Mouse (Mus musculus) c-Kit-negative CD71-positive TER-119-positive erythroid progenitor cells, embryonic 14.5 days (primary cell): ENCODE data around the gene Clp1.
"Not testable (repeated sequence)": the region's sequence is repeated elsewhere in the genome, so short reads cannot be mapped to it uniquely, and the experiment has no call there.

Experiments
- DNase-seq: peaks from one replicate; pipeline ENCODE4 v3.0.0-alpha.2; 2013; ENCODE audit warnings: low read depth, low spot score

The Clp1 gene

DNA sequence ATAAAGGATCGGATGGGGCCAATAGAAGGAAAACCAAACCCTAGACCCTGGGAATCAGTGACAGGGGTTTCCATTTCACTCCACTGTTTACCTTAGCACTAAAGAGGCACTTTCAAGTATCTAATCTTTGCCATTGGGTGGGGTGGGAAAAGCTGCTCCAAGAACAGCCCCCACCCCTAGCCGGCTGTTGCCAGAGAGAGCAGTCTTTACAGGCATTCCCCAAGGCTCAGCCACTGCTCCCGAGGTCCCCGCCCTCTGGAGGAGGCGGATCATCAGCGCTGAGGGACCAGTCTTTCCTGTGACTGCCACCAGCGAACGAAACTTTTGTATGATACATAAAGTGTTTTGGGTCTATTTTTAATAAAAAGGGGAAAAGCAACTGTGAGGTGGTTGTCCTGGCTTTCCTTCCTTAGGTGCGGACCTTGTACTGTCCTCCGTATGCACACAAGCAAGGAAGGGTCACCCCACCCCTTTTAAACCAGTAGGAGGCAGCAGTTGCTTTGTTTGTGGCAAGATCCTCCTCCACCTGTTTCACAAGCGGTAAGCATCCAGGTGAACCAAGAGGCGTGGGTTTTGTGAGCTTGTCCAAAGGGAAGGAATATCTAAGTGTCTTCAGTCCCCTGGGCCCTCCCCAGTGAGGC lies 11.2 kb upstream of the Clp1 start:
- no peak for DNase-seq

GRCm38 (mm10) chr2:84737451-84737925 lies 10.3 kb upstream of the Clp1 start:
- no peak for DNase-seq

- no peak for DNase-seq
These were observed 9.4 kb upstream of the Clp1 start for GRCm38 (mm10) chr2:84736312-84737161.

DNA sequence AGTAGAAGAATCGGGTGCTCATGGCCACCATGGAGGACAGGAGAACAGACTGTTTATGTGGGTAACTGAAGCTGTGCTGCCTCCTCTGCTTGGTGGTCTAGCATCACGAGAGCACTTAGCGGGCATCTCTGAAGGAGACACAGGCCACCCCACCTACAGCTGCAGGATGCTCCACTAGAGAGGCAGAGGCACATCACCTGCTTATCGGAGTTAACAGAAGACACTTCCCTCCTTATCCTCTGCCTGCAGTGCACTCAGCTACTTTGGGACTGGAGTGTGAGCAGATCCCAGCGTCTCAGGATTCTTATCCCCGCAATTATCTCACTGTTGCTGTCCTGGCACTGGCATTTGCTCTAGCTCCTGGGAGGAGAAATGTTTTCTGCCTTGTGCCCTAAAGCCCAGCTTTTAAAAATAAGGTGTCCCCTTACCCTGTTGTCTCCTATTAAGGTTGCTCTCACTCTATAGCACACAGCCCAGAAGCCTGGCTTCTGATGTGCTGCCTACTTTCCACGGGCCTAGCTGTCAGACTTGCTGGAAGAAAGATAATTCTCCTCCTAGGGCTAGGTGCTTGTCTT lies 8.3 kb upstream of the Clp1 start:
- DNase-seq = peak; percentile 93

DNA sequence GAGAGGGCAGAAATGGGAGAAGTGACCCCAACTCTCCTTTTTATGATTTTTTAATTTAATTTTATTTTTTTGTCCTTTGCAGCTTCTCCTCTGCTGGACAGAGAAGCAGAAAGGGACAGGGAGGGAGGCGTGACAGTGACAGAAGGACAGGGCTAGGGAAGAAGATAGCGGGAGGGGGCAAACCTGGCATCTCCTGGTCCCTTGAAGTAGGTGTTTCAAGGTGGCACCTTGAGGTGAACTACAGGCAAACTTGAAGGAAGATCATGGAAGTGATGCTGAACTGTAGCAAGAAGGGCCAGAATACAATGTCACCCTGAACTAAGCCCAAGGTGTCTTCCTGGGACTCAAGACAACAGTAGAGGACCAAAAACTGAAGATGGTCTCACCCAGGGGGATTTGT lies 7.8 kb upstream of the Clp1 start:
- no peak for DNase-seq

DNA sequence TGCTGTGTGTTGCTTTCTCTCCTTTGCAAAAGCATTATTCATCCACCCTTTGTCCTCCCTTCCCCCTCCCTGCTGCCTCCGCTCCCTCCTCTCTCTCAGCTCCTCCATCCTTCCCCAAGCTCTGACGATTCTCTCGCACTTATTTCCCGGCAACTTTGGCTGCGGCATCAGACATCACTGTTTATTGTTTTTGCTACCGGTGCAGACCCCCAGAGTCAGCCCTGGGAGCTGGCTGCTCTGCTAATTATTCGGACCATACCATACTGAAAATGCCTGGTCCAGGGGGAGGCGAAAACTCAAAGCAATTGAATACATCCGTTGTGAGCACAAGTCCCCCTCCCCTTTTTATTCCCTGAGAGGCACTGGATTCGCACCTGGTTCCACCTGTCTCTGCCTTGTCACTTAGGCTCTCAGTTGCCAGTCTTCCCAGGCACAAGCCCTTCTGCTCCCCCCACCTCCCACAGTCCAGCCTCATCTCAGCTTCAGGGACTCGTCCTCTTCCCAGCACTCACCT lies 7.3 kb upstream of the Clp1 start:
- no peak for DNase-seq

GRCm38 (mm10) chr2:84733579-84734300 lies 6.6 kb upstream of the Clp1 start, which contains the start of gene Ypel4:
TSS of gene Ypel4 (plus strand) at chr2:84734058.
- DNase-seq = peak; percentile 60

GRCm38 (mm10) chr2:84732394-84732793 lies 5.2 kb upstream of the Clp1 start:
- no peak for DNase-seq

DNA sequence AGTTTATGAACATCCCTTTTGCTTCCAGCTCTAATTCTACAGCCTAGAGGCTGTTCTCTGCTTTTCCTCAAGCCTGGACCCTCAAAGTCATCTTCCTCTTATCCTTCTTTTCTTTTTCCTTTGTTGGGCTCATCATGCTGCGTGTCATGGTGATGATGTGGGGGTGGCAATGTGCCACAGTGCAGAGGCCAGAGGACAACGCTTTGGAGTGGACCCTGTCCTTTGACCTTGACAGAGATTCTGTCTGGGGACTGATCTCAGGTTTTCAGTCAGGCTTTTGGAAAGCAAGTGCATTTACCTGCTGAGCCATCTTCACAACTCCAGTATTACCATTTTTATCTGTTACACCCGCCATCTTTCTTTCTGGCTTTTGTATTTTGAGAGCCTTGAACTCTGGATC lies 4.1 kb upstream of the Clp1 start:
- DNase-seq = no peak

DNA sequence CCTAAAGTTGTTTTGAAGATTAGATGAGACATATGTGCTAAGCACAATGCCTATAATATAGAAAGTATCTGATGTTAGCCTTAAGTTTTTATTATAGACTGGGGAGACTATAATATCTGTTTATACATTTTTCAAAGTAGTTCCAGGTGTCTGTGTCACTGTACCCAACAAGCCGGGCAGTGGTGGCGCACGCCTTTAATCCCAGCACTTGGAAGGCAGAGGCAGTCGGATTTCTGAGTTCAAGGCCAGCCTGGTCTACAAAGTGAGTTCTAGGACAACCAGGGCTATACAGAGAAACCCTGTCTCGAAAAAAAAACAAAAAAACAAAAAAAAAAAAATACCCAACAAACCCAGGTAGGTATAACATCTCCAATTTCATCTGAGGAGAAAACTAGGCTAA lies 1.0 kb upstream of the Clp1 start:
- DNase-seq = not testable (repeated sequence)

DNA sequence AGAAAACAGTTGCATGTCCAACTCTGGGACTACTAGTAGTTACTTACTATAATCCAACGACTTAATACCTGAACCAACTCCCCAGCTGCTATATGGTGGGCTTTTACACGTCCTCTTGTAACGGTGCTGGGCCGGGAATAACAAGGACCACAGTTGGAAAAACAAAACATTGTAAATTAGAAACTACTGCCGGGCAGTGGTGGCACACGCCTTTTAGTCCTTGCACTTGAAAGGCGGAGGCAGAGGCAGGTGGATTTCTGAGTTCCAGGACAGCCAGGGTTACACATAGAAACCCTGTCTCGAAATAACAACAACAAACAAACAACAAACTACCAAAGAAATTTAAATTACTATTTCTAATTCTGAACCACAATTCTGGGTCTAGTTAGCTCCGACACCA lies 434 bp downstream of the Clp1 start:
- no peak for DNase-seq

DNA sequence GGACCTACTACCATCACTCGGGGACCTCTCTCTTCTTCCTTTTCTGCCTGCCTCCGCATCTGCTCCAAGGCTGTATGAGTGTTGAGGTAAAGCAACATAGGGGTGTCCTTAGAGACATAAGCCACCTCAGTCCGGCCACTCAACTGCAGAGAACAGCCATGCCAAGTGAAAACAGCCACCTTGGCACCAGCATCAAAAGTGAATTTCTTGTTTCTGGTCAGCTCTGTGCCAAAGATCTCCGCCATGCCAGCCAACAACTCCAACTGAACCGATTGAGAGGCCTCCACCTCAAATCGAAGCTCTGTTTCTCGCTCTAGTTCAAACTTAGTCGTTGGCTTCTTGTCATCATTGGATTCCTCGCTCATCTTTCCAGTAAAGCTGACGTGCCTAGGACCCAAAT lies 1.4 kb downstream of the Clp1 start:
- DNase-seq = no peak

- no peak for DNase-seq
These were observed 3.3 kb downstream of the Clp1 start for GRCm38 (mm10) chr2:84723856-84724255.

DNA sequence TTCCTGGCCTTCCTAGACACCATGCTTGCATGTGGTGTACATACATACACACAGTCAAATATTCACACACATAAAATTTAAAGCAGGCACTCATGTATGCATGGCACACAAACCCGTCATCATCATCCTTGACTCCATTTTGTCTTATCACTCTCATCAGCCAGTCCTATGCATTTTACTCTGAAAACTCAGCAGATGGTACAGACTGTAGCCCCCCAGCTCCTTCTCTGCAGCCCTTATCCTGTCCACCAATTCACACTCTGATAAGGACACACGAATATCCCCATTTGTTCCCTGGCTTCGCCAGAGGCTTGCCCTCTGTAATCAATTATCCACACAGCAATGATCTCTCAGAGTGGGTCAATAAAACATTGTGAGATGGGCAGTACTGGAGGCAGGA lies 6.0 kb downstream of the Clp1 start:
- no peak for DNase-seq

- no peak for DNase-seq
These were observed 6.4 kb downstream of the Clp1 start for GRCm38 (mm10) chr2:84720718-84721117.

DNA sequence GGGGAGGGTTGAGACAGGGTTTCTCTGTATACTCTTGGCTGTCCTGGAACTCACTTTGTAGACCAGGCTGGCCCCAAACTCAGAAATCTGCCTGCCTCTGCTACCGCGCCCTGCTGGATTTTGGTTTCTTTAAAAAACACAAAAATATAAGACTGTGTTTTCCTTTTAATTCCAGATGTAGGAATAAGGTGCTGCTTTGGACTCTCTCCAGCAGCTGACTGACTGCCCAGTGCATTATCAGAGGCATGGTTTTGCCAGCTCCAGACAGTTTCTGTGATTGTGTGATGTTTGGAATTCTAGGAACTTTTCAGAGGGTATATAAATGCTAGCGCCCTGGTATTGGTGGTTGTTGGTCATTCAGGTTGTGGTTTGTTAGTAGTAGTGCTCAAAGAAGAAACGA lies 9.8 kb downstream of the Clp1 start:
- no peak for DNase-seq

DNA sequence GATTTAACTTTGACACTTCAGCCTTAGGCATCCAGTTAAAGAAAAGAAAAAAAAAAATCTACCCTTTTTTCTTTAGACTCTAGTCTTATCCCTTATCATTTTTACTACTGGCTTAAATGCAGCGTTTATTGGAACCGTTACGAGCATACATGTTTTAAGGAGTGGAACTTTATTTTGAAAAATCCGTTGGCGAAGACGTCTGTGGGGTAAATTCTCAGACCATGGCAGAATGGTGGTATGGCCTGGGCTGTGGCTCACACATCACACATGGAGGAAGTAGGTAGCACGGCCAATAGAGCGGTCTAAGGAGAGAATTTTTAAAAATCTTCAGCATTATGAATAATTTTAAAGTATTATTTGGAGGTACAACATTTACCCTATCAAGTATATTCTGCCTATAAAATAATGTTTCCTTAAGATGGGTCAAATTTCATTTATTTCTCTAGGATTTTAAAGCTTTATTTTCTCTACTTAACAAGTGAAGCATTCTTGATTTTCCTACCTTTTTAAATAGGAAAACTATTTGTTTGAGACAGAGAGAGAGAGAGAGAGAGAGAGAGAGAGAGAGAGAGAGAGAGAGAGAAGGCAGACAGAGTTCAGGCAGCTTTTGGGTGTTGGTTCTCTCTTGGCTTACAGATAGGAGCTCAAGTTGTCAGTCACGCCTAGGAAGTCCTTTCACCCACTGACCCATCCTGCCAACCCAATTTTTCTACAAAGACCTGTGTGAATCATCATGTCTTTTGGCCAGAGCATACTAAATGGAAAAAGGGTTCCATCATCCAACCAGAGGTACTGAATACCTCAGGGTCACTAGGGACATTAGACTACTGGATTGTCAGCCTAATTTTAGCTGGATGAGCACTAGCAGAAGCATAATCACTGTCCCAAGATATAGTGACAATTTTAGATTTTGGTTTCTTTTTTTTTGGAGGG lies 10.5 kb downstream of the Clp1 start:
- no peak for DNase-seq

- DNase-seq = peak; percentile 88
These were observed 11.4 kb downstream of the Clp1 start for GRCm38 (mm10) chr2:84715562-84716361.

- peak; percentile 98 for DNase-seq
These were observed 12.2 kb downstream of the Clp1 start, which contains the start of gene Zdhhc5 for GRCm38 (mm10) chr2:84714811-84715561. TSS of gene Zdhhc5 (minus strand) at chr2:84715180.
